Mouse (Mus musculus): ENCODE measurements around the gene Agtr1a. TPM values are rescaled to one million over a fixed set of nuclear protein-coding genes. Genes with fewer than 3 reads are reported as not detected.

The Agtr1a gene
- 1.3 and 2.2 TPM in 2 replicates for polyA plus RNA-seq (2011; ENCODE audit: insufficient read length, low read depth, missing spikeins)

DNA sequence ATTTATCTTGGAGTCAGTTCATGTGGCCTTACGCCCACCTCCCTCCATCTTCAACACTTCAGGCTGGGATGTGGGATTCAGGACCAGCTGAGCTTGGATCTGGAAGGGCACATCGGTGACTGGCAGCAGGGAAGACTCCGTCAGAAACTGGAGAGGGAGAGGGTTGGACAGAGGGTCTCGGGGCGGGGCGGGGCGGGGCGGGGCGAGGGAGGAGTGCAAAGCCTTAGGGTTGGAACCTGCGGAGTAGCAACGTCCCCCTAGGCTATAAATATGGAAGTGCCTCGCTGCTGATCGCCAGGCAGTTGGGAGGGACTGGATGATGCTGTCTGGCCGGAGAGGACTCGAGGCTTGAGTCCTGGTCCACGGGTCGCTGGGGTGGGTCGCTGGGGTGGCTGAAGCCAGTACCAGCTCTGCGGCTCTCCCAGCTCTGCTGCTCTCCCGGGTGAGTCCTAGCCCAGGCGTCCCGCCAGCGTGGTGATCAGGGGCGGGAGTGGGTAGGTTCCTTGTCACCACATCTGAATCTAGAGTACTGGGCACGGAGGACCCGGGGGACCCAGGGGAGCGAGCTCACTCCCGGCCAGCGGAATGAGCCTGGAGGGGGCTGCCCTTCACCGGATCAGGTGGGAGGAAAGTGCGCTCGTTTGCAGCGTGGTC is at the start of gene Agtr1a:
Gene Agtr1a (plus strand): TSS at position 294 of the 654 bp plus-strand sequence.
- Histone ChIP-seq H3K4me1 (ENCODE audit: control insufficient read depth, insufficient read depth, low read length) (no peaks in the 10 kb centered on the region), H3K4me3 (ENCODE audit: insufficient read depth, low read length) (peak within 1 kb of the TSS; percentile 51), H3K27ac (ENCODE audit: insufficient read depth, low read length) (no peak within 1 kb of the TSS)
- TF ChIP-seq POLR2A (IDR thresholded peaks at IDR 0.05; ENCODE audit: low read depth, low read length): peak; percentile 70
- TF ChIP-seq CTCF (IDR thresholded peaks at IDR 0.05; ENCODE audit: borderline replicate concordance, insufficient read depth, low read length): no peak

DNA sequence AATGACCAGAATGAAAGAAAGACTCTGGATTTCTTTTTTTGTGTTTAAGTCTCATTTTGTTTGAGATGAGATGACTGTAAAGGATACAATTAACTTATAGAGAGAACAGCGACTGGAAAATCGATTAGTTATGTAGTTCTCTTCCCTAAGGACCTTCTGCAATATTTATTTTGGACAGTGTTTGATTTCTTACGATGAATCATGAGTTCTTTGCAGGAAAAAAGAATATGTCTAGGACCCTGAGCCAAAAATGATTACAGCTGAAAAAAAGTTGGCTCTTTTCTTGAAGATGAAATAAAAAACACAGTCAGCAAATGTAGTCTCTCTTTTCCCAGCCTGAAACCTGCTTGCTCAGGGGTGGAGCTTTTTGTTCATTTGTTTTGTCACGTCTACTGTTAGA is 26.0 kb upstream of the Agtr1a start:
- no peak for TF ChIP-seq POLR2A (IDR thresholded peaks at IDR 0.05; ENCODE audit: low read depth, low read length)
- no peak for TF ChIP-seq CTCF (IDR thresholded peaks at IDR 0.05; ENCODE audit: borderline replicate concordance, insufficient read depth, low read length)
- Histone ChIP-seq H3K4me3 (ENCODE audit: insufficient read depth, low read length) (no peak overlapping the region), H3K27ac (ENCODE audit: insufficient read depth, low read length) (no peak overlapping the region), H3K4me1 (ENCODE audit: control insufficient read depth, insufficient read depth, low read length) (no peaks in the 10 kb centered on the region)

DNA sequence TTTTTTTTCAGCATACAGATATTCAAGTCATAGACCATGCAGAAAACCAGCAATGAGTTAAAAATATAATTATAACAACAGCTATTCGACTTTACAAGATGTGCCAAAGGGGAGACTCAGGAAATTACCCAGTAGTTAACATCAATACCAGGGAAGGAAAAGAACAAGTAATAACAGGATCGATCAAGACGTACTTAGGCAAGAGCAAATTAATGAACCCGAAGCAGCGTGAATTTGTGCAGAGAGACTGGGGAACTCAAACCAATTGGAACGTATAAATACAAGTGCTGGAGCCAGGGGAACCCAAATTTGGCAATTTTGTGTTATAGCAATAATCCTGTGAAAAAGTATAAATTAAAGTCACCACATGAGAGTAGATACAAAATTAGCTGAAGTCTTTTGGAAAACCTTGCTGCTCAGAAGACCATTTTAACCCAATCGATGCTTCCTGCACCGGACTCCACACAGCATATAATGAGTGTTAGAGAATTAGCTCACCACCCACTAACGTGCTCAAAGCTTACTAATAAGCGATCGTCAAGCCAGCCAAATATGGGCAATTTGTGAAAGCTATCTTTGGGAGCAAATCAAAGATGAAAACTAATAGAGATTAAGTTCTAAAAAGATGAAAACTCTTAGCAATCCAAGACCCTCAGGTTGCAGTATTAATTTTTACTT is 11.4 kb upstream of the Agtr1a start:
- TF ChIP-seq CTCF (IDR thresholded peaks at IDR 0.05; ENCODE audit: borderline replicate concordance, insufficient read depth, low read length) (no peak), POLR2A (IDR thresholded peaks at IDR 0.05; ENCODE audit: low read depth, low read length) (no peak)
- Histone ChIP-seq H3K4me3 (ENCODE audit: insufficient read depth, low read length) (no peak overlapping the region), H3K27ac (ENCODE audit: insufficient read depth, low read length) (no peak overlapping the region), H3K4me1 (ENCODE audit: control insufficient read depth, insufficient read depth, low read length) (no peaks in the 10 kb centered on the region)

DNA sequence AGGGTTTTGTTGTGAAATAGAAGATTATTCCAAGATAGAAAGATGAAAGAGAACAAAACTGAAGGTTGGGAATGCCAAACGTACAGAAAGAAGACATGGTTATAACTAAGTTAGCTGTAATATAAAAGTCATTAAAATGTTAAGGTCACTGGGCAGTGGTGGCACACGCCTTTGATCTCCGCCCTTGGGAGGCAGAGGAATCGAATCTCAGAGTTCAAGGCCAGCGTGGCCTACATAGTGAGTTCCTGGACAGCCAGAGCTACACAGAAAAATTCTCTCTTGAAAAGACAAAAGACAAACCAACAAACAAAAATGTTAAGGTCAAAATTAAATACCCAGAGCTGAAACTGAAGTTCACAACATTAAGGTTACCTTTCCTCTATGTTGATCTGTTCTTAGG is 5.2 kb upstream of the Agtr1a start:
- TF ChIP-seq CTCF (IDR thresholded peaks at IDR 0.05; ENCODE audit: borderline replicate concordance, insufficient read depth, low read length): no peak
- no peak for TF ChIP-seq POLR2A (IDR thresholded peaks at IDR 0.05; ENCODE audit: low read depth, low read length)
- Histone ChIP-seq H3K27ac (ENCODE audit: insufficient read depth, low read length) (no peak overlapping the region), H3K4me3 (ENCODE audit: insufficient read depth, low read length) (no peak overlapping the region), H3K4me1 (ENCODE audit: control insufficient read depth, insufficient read depth, low read length) (no peaks in the 10 kb centered on the region)

DNA sequence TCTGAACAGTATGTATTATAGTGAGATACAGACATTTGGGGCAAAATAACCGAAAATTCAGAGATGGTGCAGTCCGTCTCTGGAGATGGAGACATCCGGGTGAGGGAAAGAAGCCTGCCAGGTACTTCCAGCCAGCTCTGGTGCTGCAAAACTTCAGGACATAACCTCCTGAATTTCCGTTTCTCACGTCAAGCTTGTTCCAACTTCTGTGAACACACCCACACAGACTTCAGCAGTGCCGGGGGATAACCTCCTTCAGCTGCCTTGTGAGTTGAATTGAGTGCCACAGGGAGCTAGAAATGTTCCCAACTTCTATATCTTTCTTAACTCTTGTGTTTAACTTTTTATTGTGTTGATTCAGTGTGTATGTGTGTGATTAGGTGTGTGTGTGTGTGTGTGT is 4.4 kb upstream of the Agtr1a start:
- TF ChIP-seq CTCF (IDR thresholded peaks at IDR 0.05; ENCODE audit: borderline replicate concordance, insufficient read depth, low read length) (no peak), POLR2A (IDR thresholded peaks at IDR 0.05; ENCODE audit: low read depth, low read length) (no peak)
- Histone ChIP-seq H3K4me1 (ENCODE audit: control insufficient read depth, insufficient read depth, low read length) (no peaks in the 10 kb centered on the region), H3K27ac (ENCODE audit: insufficient read depth, low read length) (no peak overlapping the region), H3K4me3 (ENCODE audit: insufficient read depth, low read length) (no peak overlapping the region)

DNA sequence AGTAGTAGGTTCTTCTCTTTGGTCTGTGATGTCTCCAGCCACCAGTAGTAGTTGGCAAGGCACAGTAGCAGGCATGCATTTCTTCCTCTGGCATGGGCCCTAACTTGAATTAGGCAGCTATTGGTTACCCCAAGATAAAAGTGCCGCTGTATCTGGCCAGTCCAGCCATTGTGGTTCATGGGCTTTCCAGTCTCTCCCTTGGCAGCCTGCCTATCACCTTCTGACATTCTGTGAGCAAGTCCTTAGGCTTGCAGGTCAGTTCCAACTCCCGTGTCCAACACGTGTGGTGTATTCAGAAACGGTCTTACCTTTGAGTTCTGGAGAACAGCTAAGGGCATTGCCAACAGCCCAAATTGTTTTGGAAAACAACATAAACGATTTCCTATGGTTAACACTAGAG is 3.7 kb upstream of the Agtr1a start:
- no peak overlapping the region for H3K4me3 ChIP-seq (ENCODE audit: insufficient read depth, low read length)
- H3K4me1 ChIP-seq (ENCODE audit: control insufficient read depth, insufficient read depth, low read length): no peaks in the 10 kb centered on the region
- H3K27ac ChIP-seq (ENCODE audit: insufficient read depth, low read length): no peak overlapping the region
- TF ChIP-seq POLR2A (IDR thresholded peaks at IDR 0.05; ENCODE audit: low read depth, low read length) (no peak), CTCF (IDR thresholded peaks at IDR 0.05; ENCODE audit: borderline replicate concordance, insufficient read depth, low read length) (no peak)

DNA sequence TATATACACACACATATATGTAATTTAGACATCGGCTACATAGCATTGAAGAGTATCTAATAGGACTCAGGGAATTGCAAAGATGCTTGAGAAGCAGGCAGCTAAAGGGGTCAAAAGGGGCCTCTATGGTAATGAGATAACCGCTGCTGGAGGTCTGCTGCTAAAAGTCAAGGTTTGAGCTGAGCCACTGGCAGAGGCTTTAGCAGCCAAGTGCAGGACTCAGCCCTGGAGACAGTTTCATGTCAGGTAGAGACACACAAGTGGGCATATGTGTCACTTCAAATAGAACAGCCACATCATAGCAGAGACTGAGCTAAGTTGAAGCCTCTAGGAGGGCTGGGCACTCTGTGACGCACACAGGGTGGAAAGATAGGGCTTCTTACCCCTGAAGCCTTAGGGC is 1.6 kb upstream of the Agtr1a start:
- Histone ChIP-seq H3K27ac (ENCODE audit: insufficient read depth, low read length) (no peak overlapping the region), H3K4me1 (ENCODE audit: control insufficient read depth, insufficient read depth, low read length) (no peaks in the 10 kb centered on the region)
- no peak for TF ChIP-seq POLR2A (IDR thresholded peaks at IDR 0.05; ENCODE audit: low read depth, low read length)
- no peak for TF ChIP-seq CTCF (IDR thresholded peaks at IDR 0.05; ENCODE audit: borderline replicate concordance, insufficient read depth, low read length)

DNA sequence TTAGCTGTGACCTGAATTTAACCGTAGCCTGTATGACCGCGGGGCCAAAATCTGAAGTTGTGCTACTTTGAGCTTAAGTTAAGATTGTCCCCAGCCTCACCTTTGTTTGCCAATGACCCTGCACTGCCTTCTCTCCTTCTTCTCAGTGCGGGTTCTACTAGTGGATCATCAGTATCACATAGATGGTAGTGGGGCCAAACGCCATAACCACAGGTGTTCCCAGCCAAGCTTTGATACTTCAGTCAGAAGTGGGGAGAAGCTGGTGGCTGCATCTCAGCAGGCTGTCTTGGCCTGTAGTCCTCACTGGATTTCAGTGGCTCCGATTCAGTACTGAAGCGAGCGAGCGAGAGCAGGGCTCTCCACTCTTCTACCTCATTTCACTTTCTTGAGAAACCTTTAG is 672 bp downstream of the Agtr1a start:
- H3K27ac ChIP-seq (ENCODE audit: insufficient read depth, low read length): no peak overlapping the region
- no peaks in the 10 kb centered on the region for H3K4me1 ChIP-seq (ENCODE audit: control insufficient read depth, insufficient read depth, low read length)
- peak overlapping the region; percentile 51 for H3K4me3 ChIP-seq (ENCODE audit: insufficient read depth, low read length)
- TF ChIP-seq CTCF (IDR thresholded peaks at IDR 0.05; ENCODE audit: borderline replicate concordance, insufficient read depth, low read length): no peak

More for the DNA sequence above, 1.6 kb upstream of the Agtr1a start:
- H3K4me3 ChIP-seq (ENCODE audit: insufficient read depth, low read length): no peak overlapping the region

DNA sequence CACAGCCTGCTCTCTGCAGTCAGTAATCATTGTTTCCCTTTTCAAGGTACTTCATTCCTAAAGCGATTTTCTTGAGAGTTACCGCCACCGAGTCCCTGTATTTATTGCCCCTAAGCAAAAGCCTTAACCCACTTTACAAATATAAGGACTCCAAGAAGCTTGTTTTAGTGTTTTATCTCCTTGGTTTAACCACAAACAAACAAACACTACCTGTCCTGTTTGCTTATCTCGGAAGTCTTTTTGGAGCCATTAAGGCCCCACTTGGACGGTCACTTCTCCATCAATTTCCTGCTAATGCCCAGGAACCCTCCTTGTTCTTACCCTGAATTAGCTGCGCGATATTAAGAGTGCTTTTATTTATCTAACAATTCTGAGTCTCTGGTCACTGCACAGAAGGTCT is 1.4 kb downstream of the Agtr1a start:
- no peak for TF ChIP-seq POLR2A (IDR thresholded peaks at IDR 0.05; ENCODE audit: low read depth, low read length)
- no peak for TF ChIP-seq CTCF (IDR thresholded peaks at IDR 0.05; ENCODE audit: borderline replicate concordance, insufficient read depth, low read length)
- Histone ChIP-seq H3K27ac (ENCODE audit: insufficient read depth, low read length) (no peak overlapping the region), H3K4me1 (ENCODE audit: control insufficient read depth, insufficient read depth, low read length) (no peaks in the 10 kb centered on the region), H3K4me3 (ENCODE audit: insufficient read depth, low read length) (no peak overlapping the region)

DNA sequence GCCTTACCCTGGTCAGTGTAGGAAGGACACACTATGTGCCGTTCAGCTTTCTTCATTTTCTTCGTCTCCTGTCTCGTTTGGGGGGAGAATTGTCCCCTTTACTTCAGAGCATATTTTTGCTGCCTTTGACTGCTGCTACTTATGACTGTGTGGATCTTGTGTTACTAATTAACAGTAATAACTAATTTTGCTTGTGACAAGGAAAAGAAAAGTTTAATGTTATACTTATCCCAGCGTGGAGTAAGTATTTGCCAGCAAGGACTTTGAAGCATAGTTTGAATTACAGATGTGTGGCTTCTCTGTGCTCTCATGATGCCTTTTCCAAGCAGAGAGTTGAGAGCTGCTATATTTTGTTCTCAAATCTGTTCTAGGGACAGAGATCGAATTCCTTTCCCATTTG is 2.3 kb downstream of the Agtr1a start:
- Histone ChIP-seq H3K4me1 (ENCODE audit: control insufficient read depth, insufficient read depth, low read length) (no peaks in the 10 kb centered on the region), H3K27ac (ENCODE audit: insufficient read depth, low read length) (no peak overlapping the region), H3K4me3 (ENCODE audit: insufficient read depth, low read length) (no peak overlapping the region)
- TF ChIP-seq POLR2A (IDR thresholded peaks at IDR 0.05; ENCODE audit: low read depth, low read length): no peak
- TF ChIP-seq CTCF (IDR thresholded peaks at IDR 0.05; ENCODE audit: borderline replicate concordance, insufficient read depth, low read length): no peak

Data from embryonic fibroblast, embryonic 13.5 days (primary cell).